25 mouse cellular contexts compared by ENCODE assay signal in the genomic region with DNA sequence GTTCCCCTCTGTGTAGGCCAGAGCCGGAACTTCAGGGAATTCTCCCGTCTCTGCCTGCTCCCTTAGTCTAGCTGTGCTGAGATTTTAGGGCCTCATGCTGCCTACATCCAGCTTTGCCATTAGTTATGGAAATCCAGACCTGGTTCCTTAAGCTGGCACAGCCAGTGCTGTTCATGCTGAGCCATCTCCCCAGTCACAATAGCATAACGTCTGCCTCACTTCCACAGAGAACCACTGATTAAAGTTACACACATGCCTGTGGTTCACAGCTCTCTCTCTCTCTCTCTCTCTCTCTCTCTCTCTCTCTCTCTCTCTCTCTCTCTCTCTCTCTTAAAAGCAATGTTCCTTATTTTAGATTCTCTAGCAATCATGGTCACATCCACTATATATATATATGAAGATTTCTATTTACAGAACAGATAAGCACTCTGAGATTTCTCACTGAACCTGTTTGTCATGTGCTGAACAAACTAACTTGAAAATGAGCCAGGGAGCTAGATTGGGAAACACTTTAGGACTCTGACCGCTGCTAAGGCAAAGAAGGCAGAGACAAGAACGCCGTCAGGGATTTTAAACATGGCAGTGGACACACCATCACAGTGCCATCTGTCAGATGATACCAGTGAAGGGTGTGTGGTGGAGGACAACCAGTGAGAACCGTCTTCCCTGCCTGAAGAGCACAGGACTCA.
DNase-seq lines count a peak whose midpoint lies in the region; ATAC-seq lines count a peak whose summit lies in the region.
"Had no signal": no experiment of that assay in that cellular context is flagged by ENCODE, and none has a peak within 500 bp of the region (broad histone marks: within the 10 kb centered on the region; RNA-seq: fewer than 3 reads in every experiment).

No protein-coding gene starts in this region.

- no peaks in the 10 kb centered on the region for H3K27me3 ChIP-seq in heart, embryonic 15.5 days
- no peaks in the 10 kb centered on the region for H3K27me3 ChIP-seq in kidney, embryonic 14.5 days (ENCODE audit: control insufficient read depth, insufficient read depth, low read length)
- no peaks in the 10 kb centered on the region for H3K27me3 ChIP-seq in intestine, embryonic 15.5 days (replicated peaks)
- H3K27me3 ChIP-seq: CH12.LX; embryonic facial prominence, embryonic 13.5 days; forebrain, embryonic 13.5 days; heart, embryonic 12.5 days; hindbrain, embryonic 15.5 days; limb, embryonic 15.5 days; midbrain, embryonic 15.5 days; neural tube, embryonic 12.5 days had no signal

- no peak overlapping the region for H3K4me2 ChIP-seq in heart, embryonic 15.5 days
- H3K4me2 ChIP-seq in kidney, embryonic 14.5 days (replicated peaks; ENCODE audit: low read depth, low read length), result no peak overlapping the region
- H3K4me2 ChIP-seq in intestine, embryonic 15.5 days (replicated peaks), result no peak overlapping the region
- H3K4me2 ChIP-seq: embryonic facial prominence, embryonic 13.5 days; forebrain, embryonic 13.5 days; heart, embryonic 12.5 days; hindbrain, embryonic 15.5 days; limb, embryonic 15.5 days; lung, embryonic 14.5 days; midbrain, embryonic 15.5 days; neural tube, embryonic 12.5 days had no signal

- no peak overlapping the region for H3K4me3 ChIP-seq in heart, embryonic 15.5 days
- no peak overlapping the region for H3K4me3 ChIP-seq in kidney, embryonic 14.5 days (ENCODE audit: low read length)
- no peak overlapping the region for H3K4me3 ChIP-seq in intestine, embryonic 15.5 days (replicated peaks)
- H3K4me3 ChIP-seq: embryonic facial prominence, embryonic 13.5 days; forebrain, embryonic 13.5 days; heart, embryonic 12.5 days; hindbrain, embryonic 15.5 days; limb, embryonic 15.5 days; midbrain, embryonic 15.5 days; neural tube, embryonic 12.5 days had no signal

- H3K27ac ChIP-seq in heart, embryonic 15.5 days, result peak overlapping the region; percentile 74
- no peak overlapping the region for H3K27ac ChIP-seq in kidney, embryonic 14.5 days (ENCODE audit: low read depth, low read length)
- no peak overlapping the region for H3K27ac ChIP-seq in intestine, embryonic 15.5 days
- H3K27ac ChIP-seq: embryonic facial prominence, embryonic 13.5 days; forebrain, embryonic 13.5 days; hindbrain, embryonic 15.5 days; limb, embryonic 15.5 days; midbrain, embryonic 15.5 days; neural tube, embryonic 12.5 days had no signal

- ATAC-seq in heart, embryonic 15.5 days (replicated peaks; ENCODE audit: insufficient number of reproducible peaks, insufficient read depth, low FRiP score, low read depth), result peak; percentile 53; the same call in 1 of the 2 replicates
- no peak for ATAC-seq in kidney, embryonic 14.5 days (ENCODE audit: low FRiP score, low TSS enrichment)
- peak; percentile 84 for ATAC-seq in intestine, embryonic 15.5 days
- ATAC-seq: forebrain, embryonic 13.5 days; midbrain, embryonic 15.5 days had no signal

- no peaks in the 10 kb centered on the region for H3K36me3 ChIP-seq in heart, embryonic 15.5 days
- H3K36me3 ChIP-seq in kidney, embryonic 14.5 days (ENCODE audit: control insufficient read depth, insufficient read depth, low read length), result no peaks in the 10 kb centered on the region
- no peaks in the 10 kb centered on the region for H3K36me3 ChIP-seq in intestine, embryonic 15.5 days
- H3K36me3 ChIP-seq: embryonic facial prominence, embryonic 13.5 days; G1E; heart, embryonic 12.5 days; hindbrain, embryonic 15.5 days; limb, embryonic 15.5 days; midbrain, embryonic 15.5 days; neural tube, embryonic 12.5 days had no signal

- H3K9ac ChIP-seq in heart, embryonic 15.5 days, result no peak overlapping the region
- no peak overlapping the region for H3K9ac ChIP-seq in kidney, embryonic 14.5 days (ENCODE audit: low read depth, low read length)
- H3K9ac ChIP-seq in intestine, embryonic 15.5 days, result no peak overlapping the region
- H3K9ac ChIP-seq: embryonic facial prominence, embryonic 13.5 days; forebrain, embryonic 13.5 days; heart, embryonic 12.5 days; hindbrain, embryonic 15.5 days; limb, embryonic 15.5 days; lung, embryonic 14.5 days; midbrain, embryonic 15.5 days; neural tube, embryonic 12.5 days had no signal

- 0 out of 2 replicates have a peak, but pooled peaks cover 2% of the 10 kb centered on the region for H3K4me1 ChIP-seq in heart, embryonic 15.5 days (replicated peaks)
- no peaks in the 10 kb centered on the region for H3K4me1 ChIP-seq in kidney, embryonic 14.5 days (ENCODE audit: control insufficient read depth, insufficient read depth, low read length)
- no peaks in the 10 kb centered on the region for H3K4me1 ChIP-seq in intestine, embryonic 15.5 days (replicated peaks)
- H3K4me1 ChIP-seq: embryonic facial prominence, embryonic 13.5 days; forebrain, embryonic 13.5 days; heart, embryonic 12.5 days; hindbrain, embryonic 15.5 days; limb, embryonic 15.5 days; midbrain, embryonic 15.5 days; neural tube, embryonic 12.5 days had no signal

- H3K9me3 ChIP-seq in heart, embryonic 15.5 days (replicated peaks), result no peaks in the 10 kb centered on the region
- H3K9me3 ChIP-seq in kidney, embryonic 14.5 days (ENCODE audit: control insufficient read depth, low read length), result no peaks in the 10 kb centered on the region
- no peaks in the 10 kb centered on the region for H3K9me3 ChIP-seq in intestine, embryonic 15.5 days
- H3K9me3 ChIP-seq: embryonic facial prominence, embryonic 13.5 days; forebrain, embryonic 13.5 days; heart, embryonic 12.5 days; hindbrain, embryonic 15.5 days; limb, embryonic 15.5 days; midbrain, embryonic 15.5 days; neural tube, embryonic 12.5 days had no signal

- 43% methylated on average over 7 of the region's 7 CpGs for WGBS in heart, embryonic 15.5 days
- WGBS in kidney, embryonic 14.5 days, result 83% methylated on average over 7 of the region's 7 CpGs
- whole genome bisulfite sequencing in intestine, embryonic 15.5 days, result 62% methylated on average over 7 of the region's 7 CpGs

- no peak for DNase-seq in heart, adult 8-10 months (ENCODE audit: low spot score)
- DNase-seq in kidney, adult 9 months, result peak; percentile 19
- peak; percentile 19 for DNase-seq in Muller cell, postnatal 12 days (ENCODE audit: inconsistent ontology term)
- no peak for DNase-seq in lung, postnatal 25 days (ENCODE audit: low spot score)
- DNase-seq: adrenal gland, adult 2 months; B cell, adult 2 months; cerebellum, adult 11-12 months; left cerebral cortex, postnatal 4 days; lung, embryonic 14.5 days; lung, postnatal 36 days; retina, postnatal 1 day; right cerebral cortex, postnatal 25 days; spleen, adult 18-20 months had no signal

Comparison
In these comparisons a context has a peak if more than half of its experiments do, and no peak if none do; other contexts are left out.
1. DNase-seq: peak in kidney, adult 9 months (single experiment) and Muller cell, postnatal 12 days (single experiment); none in heart, adult 8-10 months (single experiment) and lung, postnatal 25 days (single experiment).